In the genomic region with DNA sequence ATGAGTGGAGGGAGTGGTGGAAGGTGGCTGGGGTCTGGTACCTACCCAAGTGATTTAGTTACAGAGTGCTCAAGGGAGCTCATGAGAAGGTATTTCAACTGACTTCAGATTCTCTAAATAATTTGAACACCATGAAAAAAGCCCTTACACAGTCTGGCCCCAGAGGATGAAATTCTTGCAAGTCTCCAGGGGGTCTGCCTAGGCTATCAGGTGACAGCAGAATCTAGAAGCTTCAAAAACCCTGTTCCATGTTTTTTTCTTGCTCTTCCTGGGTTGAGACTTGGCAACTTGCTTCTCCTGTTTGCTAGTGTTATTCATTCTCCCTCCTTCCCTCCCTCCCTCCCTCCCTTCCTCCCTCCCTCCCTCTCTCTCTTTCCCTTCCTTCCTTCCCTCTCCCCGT, we compare ENCODE assay signal across 17 mouse cellular contexts.
DNase-seq lines count a peak whose midpoint lies in the region; ATAC-seq lines count a peak whose summit lies in the region.
"Had no signal": no experiment of that assay in that cellular context is flagged by ENCODE, and none has a peak within 500 bp of the region (broad histone marks: within the 10 kb centered on the region; RNA-seq: fewer than 3 reads in every experiment).

No protein-coding gene starts in this region.

- no peak for ATAC-seq in hindbrain, embryonic 12.5 days (ENCODE audit: low FRiP score)
- no peak for ATAC-seq in limb, embryonic 13.5 days (ENCODE audit: low FRiP score, low read depth)
- ATAC-seq: intestine, embryonic 16.5 days had no signal

- H3K4me1 ChIP-seq in embryonic facial prominence, embryonic 10.5 days = peaks cover 53% of the 10 kb centered on the region
- H3K4me1 ChIP-seq in hindbrain, embryonic 12.5 days = peaks cover 30% of the 10 kb centered on the region
- H3K4me1 ChIP-seq in limb, embryonic 13.5 days = peaks cover 54% of the 10 kb centered on the region

- peak; percentile 32 for DNase-seq in NIH3T3 (ENCODE audit: low read depth)
- no peak for DNase-seq in embryonic facial prominence, embryonic 10.5 days (ENCODE audit: low spot score)
- no peak for DNase-seq in left cerebral cortex, adult 8-10 months (ENCODE audit: low spot score in 2 of 2)
- no peak for DNase-seq in ovary, adult 18-20 months (ENCODE audit: low spot score)
- no peak for DNase-seq in urinary bladder, postnatal 36 days (ENCODE audit: low spot score in 2 of 2)
- DNase-seq in heart, adult 18-20 months = no peak
- DNase-seq: adrenal gland, postnatal 36 days; heart, postnatal 14 days; kidney, postnatal 10 days; lung, embryonic 14.5 days; thymus, postnatal 4 days had no signal

- WGBS in embryonic facial prominence, embryonic 10.5 days = 20% methylated on average over 1 of the region's 1 CpGs
- WGBS in hindbrain, embryonic 12.5 days = 56% methylated on average over 1 of the region's 1 CpGs
- WGBS in limb, embryonic 13.5 days = 27% methylated on average over 1 of the region's 1 CpGs

- peak overlapping the region; percentile 71 for H3K27ac ChIP-seq in embryonic facial prominence, embryonic 10.5 days (replicated peaks)
- peak overlapping the region; percentile 66 for H3K27ac ChIP-seq in hindbrain, embryonic 12.5 days
- H3K27ac ChIP-seq in limb, embryonic 13.5 days = peak overlapping the region; percentile 4; the same call in 1 of the 2 replicates
- H3K27ac ChIP-seq: macrophage had no signal

- H3K36me3 ChIP-seq in embryonic facial prominence, embryonic 10.5 days (replicated peaks) = no peaks in the 10 kb centered on the region
- no peaks in the 10 kb centered on the region for H3K36me3 ChIP-seq in hindbrain, embryonic 12.5 days
- H3K36me3 ChIP-seq in limb, embryonic 13.5 days = peaks cover 4% of the 10 kb centered on the region

- H3K27me3 ChIP-seq in embryonic facial prominence, embryonic 10.5 days (replicated peaks; ENCODE audit: low read depth, poor library complexity, severe bottlenecking) = no peaks in the 10 kb centered on the region
- no peaks in the 10 kb centered on the region for H3K27me3 ChIP-seq in hindbrain, embryonic 12.5 days
- no peaks in the 10 kb centered on the region for H3K27me3 ChIP-seq in limb, embryonic 13.5 days
- H3K27me3 ChIP-seq: CH12.LX had no signal

- H3K9me3 ChIP-seq in embryonic facial prominence, embryonic 10.5 days = no peaks in the 10 kb centered on the region
- no peaks in the 10 kb centered on the region for H3K9me3 ChIP-seq in hindbrain, embryonic 12.5 days (replicated peaks)
- no peaks in the 10 kb centered on the region for H3K9me3 ChIP-seq in limb, embryonic 13.5 days

- 0 out of 2 replicates have a peak overlapping the region, but pooled peaks have one; percentile 24 for H3K9ac ChIP-seq in hindbrain, embryonic 12.5 days
- H3K9ac ChIP-seq in limb, embryonic 13.5 days = no peak overlapping the region
- H3K9ac ChIP-seq: lung, embryonic 14.5 days had no signal

- H3K4me2 ChIP-seq in hindbrain, embryonic 12.5 days (replicated peaks) = no peak overlapping the region
- no peak overlapping the region for H3K4me2 ChIP-seq in limb, embryonic 13.5 days (replicated peaks)
- H3K4me2 ChIP-seq: liver, embryonic 11.5 days; lung, embryonic 14.5 days had no signal

- no peak overlapping the region for H3K4me3 ChIP-seq in embryonic facial prominence, embryonic 10.5 days
- no peak overlapping the region for H3K4me3 ChIP-seq in hindbrain, embryonic 12.5 days
- H3K4me3 ChIP-seq in limb, embryonic 13.5 days = no peak overlapping the region

Comparison
In these comparisons a context has a peak if more than half of its experiments do, and no peak if none do; other contexts are left out.
1. H3K27ac ChIP-seq: peak in every context shown above with its lines; median percentile 71 in embryonic facial prominence, embryonic 10.5 days; 66 in hindbrain, embryonic 12.5 days; 4 in limb, embryonic 13.5 days.